Mouse (Mus musculus): ENCODE results near the gene Kif13a.

DNA sequence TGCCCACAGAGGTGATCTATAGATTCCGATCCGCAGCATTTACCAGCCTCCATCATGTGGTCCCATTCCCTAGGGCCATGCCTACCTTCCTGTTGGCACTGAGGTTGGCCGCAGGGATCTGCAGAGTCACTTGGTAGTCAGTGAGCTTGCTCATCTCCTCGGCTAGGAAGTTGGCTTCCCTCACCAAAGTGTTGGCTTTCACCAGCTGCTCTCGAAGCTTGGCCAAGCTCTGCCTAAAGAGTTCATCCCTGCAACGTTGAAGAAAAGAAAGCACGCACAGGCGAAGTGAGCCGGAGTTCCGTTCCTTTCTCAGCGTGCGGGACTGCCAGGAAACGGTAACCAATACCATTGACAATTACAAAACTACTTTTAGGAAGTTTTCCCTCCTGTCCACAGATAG is 128.5 kb downstream of the Kif13a start:
- no peak for TF ChIP-seq EP300 (IDR thresholded peaks at IDR 0.05; ENCODE audit: low read depth)
- TF ChIP-seq CTCF (IDR thresholded peaks at IDR 0.05; ENCODE audit: low read depth): no peak
